Mouse (Mus musculus): ENCODE measurements around the gene Rnf121.

Gene Rnf121

DNA sequence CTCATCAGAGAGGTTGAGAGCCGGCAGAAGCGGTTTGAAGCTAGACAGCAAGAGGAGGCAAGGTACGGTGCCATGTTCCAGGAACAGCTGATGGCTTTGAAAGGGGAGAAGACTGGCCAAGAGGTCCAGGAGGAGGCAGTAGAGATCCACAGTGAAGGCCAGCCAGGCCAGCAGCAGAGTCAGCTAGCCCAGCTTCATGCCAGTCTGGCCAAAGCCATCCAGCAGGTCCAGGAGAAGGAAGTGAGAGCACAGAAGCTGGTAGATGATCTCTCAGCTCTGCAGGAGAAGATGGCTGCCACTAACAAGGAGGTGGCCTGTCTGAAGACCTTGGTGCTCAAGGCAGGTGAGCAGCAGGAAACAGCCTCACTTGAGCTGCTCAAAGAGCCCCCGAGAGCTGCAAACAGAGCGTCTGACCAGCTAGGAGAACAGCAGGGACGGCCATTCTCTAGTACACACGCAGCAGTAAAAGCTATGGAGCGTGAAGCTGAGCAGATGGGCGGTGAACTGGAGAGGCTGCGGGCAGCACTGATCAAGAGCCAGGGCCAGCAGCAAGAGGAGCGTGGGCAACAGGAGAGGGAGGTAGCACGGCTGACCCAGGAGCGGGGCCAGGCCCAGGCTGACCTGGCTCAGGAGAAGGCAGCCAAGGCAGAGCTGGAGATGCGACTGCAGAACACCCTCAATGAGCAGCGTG, 65.7 kb downstream of the Rnf121 start:
- no peak for DNase-seq (ENCODE audit: low spot score)

- peak; percentile 59 for DNase-seq (ENCODE audit: low spot score)
These were observed 66.9 kb downstream of the Rnf121 start for GRCm38 (mm10) chr7:101998194-101998927.

DNA sequence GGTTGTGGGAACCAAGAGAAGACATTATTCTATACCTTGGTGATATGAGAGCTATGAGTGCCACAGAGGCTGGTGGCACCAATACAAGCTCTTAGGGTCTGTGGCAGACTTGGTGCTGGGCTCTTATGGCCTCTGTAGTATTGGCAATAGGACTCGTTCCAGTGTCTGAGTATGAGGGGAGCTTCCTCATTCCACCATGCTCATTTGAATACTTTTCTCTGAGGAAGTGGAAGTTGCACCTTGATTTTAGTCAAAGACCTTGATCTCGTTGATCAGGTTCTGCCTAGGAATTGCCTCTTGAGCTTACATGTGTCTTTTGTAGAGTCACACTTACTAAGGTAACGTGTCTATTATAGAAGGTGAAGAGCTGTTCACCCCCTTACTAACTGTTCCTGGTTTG, 71.0 kb downstream of the Rnf121 start:
- DNase-seq (ENCODE audit: low spot score): no peak

GRCm38 (mm10) chr7:101985081-101985480, 80.2 kb downstream of the Rnf121 start:
- no peak for DNase-seq (ENCODE audit: low spot score)

GRCm38 (mm10) chr7:101982735-101983134, 82.5 kb downstream of the Rnf121 start:
- DNase-seq (ENCODE audit: low spot score): no peak

- DNase-seq (ENCODE audit: low spot score): no peak
These were observed 90.8 kb downstream of the Rnf121 start for GRCm38 (mm10) chr7:101974505-101974904.

DNA sequence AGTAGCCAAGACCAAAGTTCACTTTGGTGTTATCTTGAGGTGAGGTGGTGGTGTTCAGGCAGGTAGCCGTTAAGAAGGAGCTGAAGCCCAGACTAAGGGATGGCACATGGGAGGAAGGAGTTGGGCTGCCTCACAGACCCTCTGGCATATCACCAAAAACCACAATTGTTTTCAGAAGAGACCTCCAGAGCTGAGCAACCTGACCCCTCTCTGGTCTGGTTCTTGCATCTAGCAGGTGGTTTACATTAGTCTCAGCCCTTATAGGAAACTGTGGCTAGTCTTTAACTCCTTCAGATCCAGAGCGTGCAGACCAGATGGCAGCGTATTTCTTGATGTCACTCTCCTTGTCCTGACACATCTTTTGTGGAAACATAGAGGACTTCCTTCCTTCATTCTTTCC, 91.5 kb downstream of the Rnf121 start:
- no peak for DNase-seq (ENCODE audit: low spot score)

DNA sequence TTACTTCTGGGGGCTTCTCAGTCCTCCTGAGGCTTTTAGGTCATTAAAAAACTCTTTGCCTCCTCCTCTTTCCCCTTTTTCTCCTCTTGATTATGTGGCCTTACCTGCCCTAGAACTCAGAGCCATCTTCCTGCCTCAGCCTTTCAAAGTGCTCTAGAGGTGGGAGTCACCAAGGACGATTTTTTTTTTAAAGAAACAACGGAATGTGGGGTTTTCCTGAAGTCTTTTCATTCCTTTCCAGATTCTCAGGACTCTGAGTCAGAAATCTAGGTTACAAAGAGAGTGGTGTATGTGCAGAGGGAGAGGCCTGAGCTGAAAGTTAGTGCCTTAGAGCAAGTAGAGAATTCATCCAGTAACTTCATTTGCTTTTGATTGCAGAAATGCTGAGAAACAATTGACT, 93.5 kb downstream of the Rnf121 start:
- no peak for DNase-seq (ENCODE audit: low spot score)

DNA sequence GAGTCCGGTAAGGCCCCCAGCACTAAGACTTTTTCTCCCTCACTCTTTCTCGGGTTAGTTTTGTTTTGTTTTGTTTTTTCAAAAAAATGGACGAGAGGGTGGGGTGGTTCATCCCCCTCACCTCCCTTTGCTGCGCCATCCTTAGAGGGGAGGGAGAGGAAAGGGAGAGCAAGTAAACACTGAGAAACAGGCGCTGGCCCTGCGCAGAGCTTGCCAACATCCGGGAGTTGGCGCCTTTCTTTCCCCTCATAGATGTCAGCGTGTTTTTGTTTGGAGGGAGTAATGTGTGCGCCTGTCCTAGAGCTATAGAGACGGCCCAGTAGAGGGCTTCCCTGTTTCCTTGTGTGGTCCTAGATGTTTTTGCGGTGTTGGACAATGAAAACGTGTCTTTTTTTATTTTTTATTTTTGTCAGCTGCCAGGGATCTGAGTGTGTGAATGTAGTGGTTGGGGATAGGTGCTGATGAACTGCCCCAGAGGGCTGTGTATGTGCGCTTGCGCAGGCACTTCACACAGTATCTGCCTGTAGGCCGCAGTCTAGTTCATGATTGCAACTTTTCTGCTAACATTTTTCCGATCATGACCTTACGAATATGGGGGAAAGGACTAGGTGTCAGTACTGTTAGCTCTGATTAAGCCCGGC, 94.3 kb downstream of the Rnf121 start:
- peak; percentile 13 for DNase-seq (ENCODE audit: low spot score)

GRCm38 (mm10) chr7:101970429-101970775, 94.9 kb downstream of the Rnf121 start:
- DNase-seq (ENCODE audit: low spot score): peak; percentile 82

DNA sequence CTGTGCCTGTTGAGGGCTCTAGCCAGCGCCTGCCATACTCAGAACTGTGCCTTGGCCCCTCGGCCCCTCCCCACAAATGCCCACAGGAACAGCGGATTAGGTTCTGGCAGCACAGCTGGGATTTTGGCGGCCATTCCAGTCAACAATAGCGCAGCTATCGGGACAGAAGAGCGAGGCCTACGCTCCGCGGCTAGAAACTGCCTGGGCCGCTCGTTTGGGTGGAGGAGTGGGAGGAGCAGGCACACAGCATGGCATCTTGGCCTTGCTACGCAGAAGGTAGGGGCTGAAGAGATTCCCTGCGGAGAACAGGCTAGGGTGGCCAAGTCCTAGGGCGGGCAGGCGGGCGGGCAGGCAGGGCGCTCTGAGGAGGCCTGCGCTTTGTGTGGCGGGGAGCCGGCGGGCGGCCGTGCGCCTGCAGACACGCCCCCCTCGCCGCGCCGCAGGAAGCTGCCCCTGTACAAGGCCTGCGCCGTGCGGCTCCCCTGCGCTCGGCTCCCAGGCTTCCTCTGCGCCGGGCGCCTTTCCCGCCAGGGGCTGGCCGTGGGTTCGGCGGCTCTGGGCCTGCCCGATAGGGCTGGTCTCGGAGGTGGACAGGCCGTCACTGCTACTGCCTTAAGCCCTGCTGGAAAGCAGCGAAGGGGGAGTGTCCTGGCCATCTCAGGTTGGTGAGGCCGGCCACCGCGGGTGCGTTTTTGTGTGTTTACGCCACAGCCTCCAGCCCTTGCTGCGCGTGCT, 95.4 kb downstream of the Rnf121 start:
- DNase-seq (ENCODE audit: low spot score): peak; percentile 37
